Mouse (Mus musculus): ENCODE data around the gene Cct3. TPM values are rescaled to one million over a fixed set of nuclear protein-coding genes. Genes with fewer than 3 reads are reported as not detected.
"Not testable (repeated sequence)": the region's sequence is repeated elsewhere in the genome, so short reads cannot be mapped to it uniquely, and the experiment has no call there.

Gene Cct3
- polyA plus RNA-seq (2015; fragmentation: Nextera tagmentation; extraction: Ambion mirVana), result 612 and 636 TPM in 2 replicates

GRCm38 (mm10) chr3:88296561-88297318 is at the start of gene Cct3, which contains the start of gene Tsacc:
Cct3 (plus strand) TSS chr3:88297116.
Tsacc (minus strand) TSS chr3:88296999.
- H3K4me2 ChIP-seq, result peak within 1 kb of the TSS; percentile 89
- H3K4me1 ChIP-seq, result peaks cover 26% of the 10 kb centered on the region
- H3K36me3 ChIP-seq (ENCODE audit: poor library complexity, severe bottlenecking), result peaks cover 29% of the 10 kb centered on the region
- H3K9ac ChIP-seq, result peak within 1 kb of the TSS; percentile 83
- H3K4me3 ChIP-seq, result peak within 1 kb of the TSS; percentile 76
- peak within 1 kb of the TSS; percentile 91 for H3K27ac ChIP-seq
- no peaks in the 10 kb centered on the region for H3K27me3 ChIP-seq
- peak; percentile 99 for ATAC-seq
- H3K9me3 ChIP-seq (replicated peaks), result no peaks in the 10 kb centered on the region
- WGBS, result under 1% methylated on average over 43 of the region's 44 CpGs

DNA sequence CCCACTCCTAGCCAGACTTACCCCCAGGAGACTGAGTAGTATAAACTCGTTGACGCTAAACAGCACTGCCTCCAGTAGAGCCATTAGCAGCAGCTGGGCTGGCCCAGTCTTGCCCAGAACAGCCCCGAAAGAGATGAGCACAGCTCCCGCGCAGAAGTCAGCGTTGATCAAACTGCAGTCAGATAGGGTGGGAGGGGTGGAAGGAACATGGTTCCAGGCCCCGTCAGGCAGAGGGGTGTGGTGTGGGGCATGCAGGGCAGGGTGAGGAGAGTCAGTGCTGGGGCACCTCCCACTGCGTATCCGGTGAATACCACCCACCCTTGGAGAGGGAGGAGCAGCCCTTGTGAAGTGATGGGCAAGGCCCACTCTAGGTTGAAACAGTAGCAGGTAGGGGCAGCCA is 49.2 kb upstream of the Cct3 start:
- H3K27me3 ChIP-seq, result peaks cover 7% of the 10 kb centered on the region; the same call in 1 of the 2 replicates

GRCm38 (mm10) chr3:88248406-88248805 is 48.5 kb upstream of the Cct3 start:
- Histone ChIP-seq H3K9me3 (replicated peaks) (no peaks in the 10 kb centered on the region), H3K4me3 (no peak overlapping the region), H3K27me3 (peaks cover 14% of the 10 kb centered on the region), H3K4me1 (peaks cover 7% of the 10 kb centered on the region), H3K27ac (no peak overlapping the region), H3K36me3 (ENCODE audit: poor library complexity, severe bottlenecking) (no peaks in the 10 kb centered on the region), H3K4me2 (no peak overlapping the region), H3K9ac (no peak overlapping the region)
- 65% methylated on average over 11 of the region's 11 CpGs for WGBS
- no peak for ATAC-seq

More for the DNA sequence above, 49.2 kb upstream of the Cct3 start:
- WGBS, result 77% methylated on average over 9 of the region's 9 CpGs
- ATAC-seq, result no peak
- Histone ChIP-seq H3K9me3 (replicated peaks) (no peaks in the 10 kb centered on the region), H3K36me3 (ENCODE audit: poor library complexity, severe bottlenecking) (no peaks in the 10 kb centered on the region), H3K4me1 (peaks cover 15% of the 10 kb centered on the region), H3K4me3 (no peak overlapping the region), H3K4me2 (no peak overlapping the region), H3K9ac (no peak overlapping the region), H3K27ac (no peak overlapping the region)

- H3K27ac ChIP-seq, result no peak overlapping the region
- H3K4me3 ChIP-seq, result no peak overlapping the region
- H3K9me3 ChIP-seq (replicated peaks), result no peaks in the 10 kb centered on the region
- ATAC-seq, result no peak
- WGBS, result 77% methylated on average over 6 of the region's 6 CpGs
- peaks cover 33% of the 10 kb centered on the region for H3K27me3 ChIP-seq
- no peaks in the 10 kb centered on the region for H3K36me3 ChIP-seq (ENCODE audit: poor library complexity, severe bottlenecking)
- no peak overlapping the region for H3K4me2 ChIP-seq
- H3K9ac ChIP-seq, result no peak overlapping the region
- H3K4me1 ChIP-seq, result peaks cover 8% of the 10 kb centered on the region
Observed at GRCm38 (mm10) chr3:88252739-88253138, 44.2 kb upstream of the Cct3 start.

DNA sequence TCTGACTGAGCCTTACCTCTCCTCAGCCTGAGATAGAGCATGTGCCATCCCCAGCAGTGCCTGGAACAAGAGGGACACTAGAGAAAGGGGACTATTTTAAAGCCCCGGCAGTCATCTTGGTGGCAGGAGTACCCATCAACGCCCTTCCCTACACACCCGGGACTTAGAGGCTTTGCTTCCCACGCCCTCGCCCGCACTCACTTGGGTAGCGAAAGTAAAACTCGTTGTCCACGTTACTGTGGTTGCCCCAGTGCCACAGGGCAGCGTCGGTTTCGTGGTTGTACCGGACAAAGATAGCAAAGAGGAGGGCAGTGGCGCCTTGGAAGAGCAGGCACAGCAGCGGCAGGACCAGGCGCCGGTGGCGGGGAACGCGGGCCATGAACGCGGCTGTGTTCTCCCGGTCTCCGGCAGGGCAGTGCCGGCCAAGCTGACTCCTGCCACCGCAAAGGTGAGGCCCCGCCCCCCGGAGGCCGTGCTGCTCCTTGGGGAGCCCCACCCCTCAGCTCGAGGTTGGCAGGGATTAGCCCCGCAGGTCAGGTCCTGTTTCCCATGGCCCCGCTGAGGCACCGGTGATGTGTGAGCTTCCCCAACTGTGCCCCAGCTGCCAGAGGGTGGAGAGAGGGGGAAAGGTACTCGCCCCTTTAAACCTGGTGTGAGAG is 42.5 kb upstream of the Cct3 start, which contains the start of gene Rhbg:
Rhbg (minus strand) TSS at position 442 of the 659 bp plus-strand sequence.
- Histone ChIP-seq H3K4me3 (peak within 1 kb of the TSS; percentile 36), H3K4me1 (peaks cover 8% of the 10 kb centered on the region), H3K36me3 (ENCODE audit: poor library complexity, severe bottlenecking) (no peaks in the 10 kb centered on the region), H3K4me2 (peak within 1 kb of the TSS; percentile 64), H3K9ac (peak within 1 kb of the TSS; percentile 66), H3K27ac (no peak within 1 kb of the TSS), H3K27me3 (peaks cover 33% of the 10 kb centered on the region), H3K9me3 (replicated peaks) (no peaks in the 10 kb centered on the region)
- ATAC-seq, result no peak
- 1% methylated on average over 33 of the region's 34 CpGs for WGBS

- peaks cover 33% of the 10 kb centered on the region for H3K27me3 ChIP-seq
- H3K4me3 ChIP-seq, result no peak overlapping the region
- no peak for ATAC-seq
- H3K4me1 ChIP-seq, result peaks cover 8% of the 10 kb centered on the region
- no peak overlapping the region for H3K27ac ChIP-seq
- no peaks in the 10 kb centered on the region for H3K36me3 ChIP-seq (ENCODE audit: poor library complexity, severe bottlenecking)
- H3K9ac ChIP-seq, result no peak overlapping the region
- H3K9me3 ChIP-seq (replicated peaks), result no peaks in the 10 kb centered on the region
- WGBS, result 84% methylated on average over 6 of the region's 6 CpGs
- H3K4me2 ChIP-seq, result no peak overlapping the region
Observed at GRCm38 (mm10) chr3:88255950-88256349, 41.0 kb upstream of the Cct3 start.

- WGBS, result 84% methylated on average over 7 of the region's 7 CpGs
- Histone ChIP-seq H3K4me1 (peaks cover 8% of the 10 kb centered on the region), H3K4me3 (no peak overlapping the region), H3K9ac (no peak overlapping the region), H3K27ac (no peak overlapping the region), H3K9me3 (replicated peaks) (no peaks in the 10 kb centered on the region), H3K36me3 (ENCODE audit: poor library complexity, severe bottlenecking) (no peaks in the 10 kb centered on the region), H3K27me3 (peaks cover 33% of the 10 kb centered on the region), H3K4me2 (no peak overlapping the region)
- no peak for ATAC-seq
Observed at GRCm38 (mm10) chr3:88256382-88256781, 40.5 kb upstream of the Cct3 start.

DNA sequence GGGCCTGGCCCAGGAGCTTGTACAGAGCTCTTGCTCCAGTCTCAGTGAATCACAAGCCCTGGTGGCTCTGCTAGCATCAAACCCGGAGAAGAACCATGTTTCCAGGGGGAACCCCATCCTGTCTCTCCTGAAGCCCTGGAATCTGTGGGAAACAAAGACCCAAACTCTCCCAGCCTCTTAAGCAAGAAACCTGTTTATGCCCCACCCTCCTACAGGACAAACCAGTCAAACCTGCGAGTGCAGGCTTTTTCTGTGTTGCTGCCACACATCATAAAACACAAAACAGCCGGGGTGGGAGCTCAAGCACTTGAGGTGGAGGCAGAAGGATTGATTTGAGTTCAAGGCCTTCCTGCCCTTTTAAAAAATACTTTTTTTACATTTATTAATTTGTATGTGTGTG is 34.6 kb upstream of the Cct3 start:
- no peak overlapping the region for H3K4me3 ChIP-seq
- H3K27me3 ChIP-seq, result no peaks in the 10 kb centered on the region
- H3K27ac ChIP-seq, result no peak overlapping the region
- H3K4me2 ChIP-seq, result no peak overlapping the region
- WGBS, result 76% methylated on average over 3 of the region's 3 CpGs
- H3K9ac ChIP-seq, result no peak overlapping the region
- no peaks in the 10 kb centered on the region for H3K9me3 ChIP-seq (replicated peaks)
- no peaks in the 10 kb centered on the region for H3K36me3 ChIP-seq (ENCODE audit: poor library complexity, severe bottlenecking)
- no peaks in the 10 kb centered on the region for H3K4me1 ChIP-seq
- ATAC-seq, result no peak

DNA sequence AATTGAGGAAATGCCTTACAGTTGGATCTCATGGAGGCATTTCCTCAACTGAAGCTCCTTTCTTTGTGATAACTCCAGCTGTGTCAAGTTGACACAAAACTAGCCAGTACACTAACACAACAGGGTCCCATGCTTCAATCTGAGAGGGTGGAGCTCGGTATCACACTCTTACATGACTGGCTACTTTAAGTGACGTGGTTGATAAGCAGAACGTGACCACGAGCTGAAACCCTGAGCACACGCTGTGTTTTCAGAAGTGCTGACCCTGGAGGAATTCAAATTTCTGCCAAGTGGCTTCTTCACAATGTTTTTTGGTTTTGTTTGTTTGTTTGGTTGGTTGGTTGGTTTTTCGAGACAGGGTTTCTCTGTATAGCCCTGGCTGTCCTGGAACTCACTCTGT is 28.9 kb upstream of the Cct3 start:
- H3K27ac ChIP-seq; H3K4me3 ChIP-seq; H3K4me2 ChIP-seq; H3K9ac ChIP-seq; H3K4me1 ChIP-seq; ATAC-seq; H3K9me3 ChIP-seq (replicated peaks); H3K27me3 ChIP-seq; H3K36me3 ChIP-seq (ENCODE audit: poor library complexity, severe bottlenecking): not testable (repeated sequence)
- WGBS, result 87% methylated on average over 6 of the region's 6 CpGs

DNA sequence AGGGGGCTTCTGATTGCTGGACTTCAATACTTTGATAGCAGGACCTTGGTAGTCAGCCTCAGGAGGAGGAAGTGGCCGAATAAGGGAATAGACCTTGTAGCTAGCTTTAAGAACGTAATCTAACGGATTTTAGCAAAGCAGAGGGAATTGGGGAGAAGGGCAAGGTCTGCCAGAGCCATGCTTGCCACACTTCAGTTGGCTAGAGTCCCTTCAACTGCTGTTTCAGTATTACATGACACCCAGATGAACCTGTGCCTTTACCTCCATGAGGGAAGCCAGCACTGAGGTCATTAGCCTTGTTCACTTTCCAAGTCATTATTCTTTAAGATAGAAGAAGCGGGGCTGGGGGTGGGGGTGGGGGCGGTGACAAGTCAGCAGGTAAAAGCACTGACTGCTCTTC is 27.9 kb upstream of the Cct3 start:
- no peak overlapping the region for H3K4me3 ChIP-seq
- no peaks in the 10 kb centered on the region for H3K36me3 ChIP-seq (ENCODE audit: poor library complexity, severe bottlenecking)
- WGBS, result 89% methylated on average over 5 of the region's 5 CpGs
- no peak overlapping the region for H3K9ac ChIP-seq
- H3K4me2 ChIP-seq, result no peak overlapping the region
- H3K4me1 ChIP-seq, result no peaks in the 10 kb centered on the region
- H3K27ac ChIP-seq, result no peak overlapping the region
- no peak for ATAC-seq
- H3K27me3 ChIP-seq, result no peaks in the 10 kb centered on the region
- no peaks in the 10 kb centered on the region for H3K9me3 ChIP-seq (replicated peaks)

DNA sequence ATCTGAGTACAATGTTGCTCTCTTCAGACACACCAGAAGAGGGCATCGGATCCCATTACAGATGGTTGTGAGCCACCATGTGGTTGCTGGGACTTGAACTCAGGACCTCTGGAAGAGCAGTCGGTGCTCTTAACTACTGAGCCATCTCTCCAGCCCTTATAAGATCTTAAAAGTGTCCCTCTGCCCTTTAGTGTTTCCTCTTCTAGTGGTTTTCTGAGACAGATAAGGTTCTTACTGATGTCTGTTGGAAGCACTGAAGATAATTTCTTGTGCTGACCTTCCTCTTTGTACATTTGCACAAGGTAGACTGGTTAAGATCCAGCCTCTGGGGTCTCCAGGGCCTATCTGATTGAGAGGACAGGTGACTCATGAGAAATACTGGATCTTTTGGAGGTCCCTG is 25.6 kb upstream of the Cct3 start:
- not testable (repeated sequence) for H3K4me2 ChIP-seq; H3K4me3 ChIP-seq; ATAC-seq; H3K9ac ChIP-seq; H3K27ac ChIP-seq; H3K9me3 ChIP-seq (replicated peaks); H3K36me3 ChIP-seq (ENCODE audit: poor library complexity, severe bottlenecking); H3K27me3 ChIP-seq; H3K4me1 ChIP-seq
- WGBS, result 95% methylated on average over 2 of the region's 2 CpGs

- no peak overlapping the region for H3K9ac ChIP-seq
- no peak overlapping the region for H3K4me2 ChIP-seq
- H3K4me1 ChIP-seq, result no peaks in the 10 kb centered on the region
- H3K4me3 ChIP-seq, result no peak overlapping the region
- ATAC-seq, result no peak
- WGBS, result 94% methylated on average over 3 of the region's 3 CpGs
- H3K9me3 ChIP-seq (replicated peaks), result no peaks in the 10 kb centered on the region
- H3K36me3 ChIP-seq (ENCODE audit: poor library complexity, severe bottlenecking), result no peaks in the 10 kb centered on the region
- no peaks in the 10 kb centered on the region for H3K27me3 ChIP-seq
- no peak overlapping the region for H3K27ac ChIP-seq
Observed at GRCm38 (mm10) chr3:88271859-88272258, 25.1 kb upstream of the Cct3 start.
